Mouse (Mus musculus) 416B (cell line): Measurements from ENCODE around the gene Stk4.
A peak's percentile ranks its signal among the peaks of the same experiment; 100 is the strongest.
"Not testable (repeated sequence)": the region's sequence is repeated elsewhere in the genome, so short reads cannot be mapped to it uniquely, and the experiment has no call there.

Experiments used
- DNase-seq: peaks from one replicate; pipeline ENCODE4 v3.0.0; 2011; ENCODE audit warnings: low read depth

Gene Stk4

GRCm38 (mm10) chr2:164070142-164070764 is at the start of gene Stk4:
Gene Stk4 (plus strand): TSS chr2:164070322.
- DNase-seq, result no peak

- peak; percentile 53 for DNase-seq
These were observed 48.0 kb upstream of the Stk4 start for GRCm38 (mm10) chr2:164022104-164022503.

- DNase-seq, result no peak
These were observed 45.0 kb upstream of the Stk4 start, which contains the start of gene Pabpc1l for GRCm38 (mm10) chr2:164025150-164025549. Gene Pabpc1l (plus strand): TSS chr2:164025450.

- DNase-seq, result no peak
These were observed 39.0 kb upstream of the Stk4 start for GRCm38 (mm10) chr2:164031147-164031546.

GRCm38 (mm10) chr2:164032973-164033372 is 37.1 kb upstream of the Stk4 start:
- DNase-seq, result no peak

GRCm38 (mm10) chr2:164036520-164037019 is 33.6 kb upstream of the Stk4 start:
- peak; percentile 42 for DNase-seq

- DNase-seq, result no peak
These were observed 31.6 kb upstream of the Stk4 start for GRCm38 (mm10) chr2:164038407-164039028.

GRCm38 (mm10) chr2:164040949-164041348 is 29.2 kb upstream of the Stk4 start:
- DNase-seq, result peak; percentile 84

GRCm38 (mm10) chr2:164041523-164041922 is 28.6 kb upstream of the Stk4 start:
- DNase-seq, result no peak

GRCm38 (mm10) chr2:164047197-164047690 is 22.9 kb upstream of the Stk4 start:
- DNase-seq, result peak; percentile 26

GRCm38 (mm10) chr2:164053767-164054166 is 16.4 kb upstream of the Stk4 start:
- no peak for DNase-seq

GRCm38 (mm10) chr2:164054671-164055070 is 15.5 kb upstream of the Stk4 start:
- no peak for DNase-seq

GRCm38 (mm10) chr2:164059634-164060235 is 10.4 kb upstream of the Stk4 start:
- no peak for DNase-seq

GRCm38 (mm10) chr2:164070765-164071436 is 779 bp downstream of the Stk4 start, which contains the start of gene Tomm34:
Gene Tomm34 (minus strand): TSS chr2:164071169.
- DNase-seq, result peak; percentile 98

GRCm38 (mm10) chr2:164071437-164071820 is 1.3 kb downstream of the Stk4 start:
- not testable (repeated sequence) for DNase-seq

- DNase-seq, result no peak
These were observed 2.0 kb downstream of the Stk4 start for GRCm38 (mm10) chr2:164072109-164072508.

GRCm38 (mm10) chr2:164073120-164073519 is 3.0 kb downstream of the Stk4 start:
- no peak for DNase-seq

- peak; percentile 96 for DNase-seq
These were observed 3.9 kb downstream of the Stk4 start for GRCm38 (mm10) chr2:164073918-164074578.

- DNase-seq, result peak; percentile 75
These were observed 5.0 kb downstream of the Stk4 start for GRCm38 (mm10) chr2:164075088-164075487.

GRCm38 (mm10) chr2:164076874-164077425 is 6.8 kb downstream of the Stk4 start:
- DNase-seq, result no peak

- no peak for DNase-seq
These were observed 7.8 kb downstream of the Stk4 start for GRCm38 (mm10) chr2:164077875-164078274.
